Mouse (Mus musculus): ENCODE measurements around the gene Zfyve27. TPM values are rescaled to one million over a fixed set of nuclear protein-coding genes. Genes with fewer than 3 reads are reported as not detected.

Zfyve27 gene
- polyA plus RNA-seq, 1 experiment from 2014 or later: 11.6 TPM

GRCm38 (mm10) chr19:42216699-42217373 is 53.1 kb downstream of the Zfyve27 start:
- Histone ChIP-seq H3K9ac (no peak overlapping the region), H3K9me3 (replicated peaks) (no peaks in the 10 kb centered on the region), H3K36me3 (no peaks in the 10 kb centered on the region), H3K27ac (no peak overlapping the region), H3K4me3 (no peak overlapping the region), H3K4me1 (no peaks in the 10 kb centered on the region; the same call in 1 of the 2 replicates), H3K27me3 (replicated peaks) (peaks cover 10% of the 10 kb centered on the region; the same call in 1 of the 2 replicates), H3K4me2 (no peak overlapping the region)
- WGBS (ENCODE audit: insufficient replicate concordance): 54% methylated on average over 7 of the region's 7 CpGs
- ATAC-seq: no peak

DNA sequence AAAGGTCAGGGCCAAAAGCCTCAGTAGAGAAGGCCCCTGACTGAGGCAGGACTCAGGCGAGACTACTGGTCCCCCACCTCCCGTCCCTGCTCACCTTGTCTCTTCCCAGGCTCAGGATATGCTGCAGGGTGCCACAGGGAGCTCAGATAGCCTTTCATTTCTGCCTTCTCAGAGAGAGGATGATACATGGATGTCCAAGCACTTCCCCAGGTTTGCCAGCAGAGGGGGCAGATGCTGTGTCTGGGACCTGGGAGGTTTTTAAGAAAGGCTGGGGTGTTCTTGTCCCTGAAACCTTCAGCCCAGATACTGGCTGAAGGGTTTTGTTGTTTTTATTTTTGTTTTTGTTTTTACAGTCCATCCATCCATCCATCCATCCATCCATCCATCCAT is 53.6 kb downstream of the Zfyve27 start:
- ATAC-seq: no peak
- H3K36me3 ChIP-seq: no peaks in the 10 kb centered on the region
- H3K9ac ChIP-seq: no peak overlapping the region
- no peak overlapping the region for H3K27ac ChIP-seq
- no peak overlapping the region for H3K4me2 ChIP-seq
- H3K9me3 ChIP-seq (replicated peaks): no peaks in the 10 kb centered on the region
- peaks cover 5% of the 10 kb centered on the region; the same call in 1 of the 2 replicates for H3K27me3 ChIP-seq (replicated peaks)
- no peaks in the 10 kb centered on the region for H3K4me1 ChIP-seq
- 4% methylated on average over 2 of the region's 2 CpGs for WGBS (ENCODE audit: insufficient replicate concordance)
- H3K4me3 ChIP-seq: no peak overlapping the region

DNA sequence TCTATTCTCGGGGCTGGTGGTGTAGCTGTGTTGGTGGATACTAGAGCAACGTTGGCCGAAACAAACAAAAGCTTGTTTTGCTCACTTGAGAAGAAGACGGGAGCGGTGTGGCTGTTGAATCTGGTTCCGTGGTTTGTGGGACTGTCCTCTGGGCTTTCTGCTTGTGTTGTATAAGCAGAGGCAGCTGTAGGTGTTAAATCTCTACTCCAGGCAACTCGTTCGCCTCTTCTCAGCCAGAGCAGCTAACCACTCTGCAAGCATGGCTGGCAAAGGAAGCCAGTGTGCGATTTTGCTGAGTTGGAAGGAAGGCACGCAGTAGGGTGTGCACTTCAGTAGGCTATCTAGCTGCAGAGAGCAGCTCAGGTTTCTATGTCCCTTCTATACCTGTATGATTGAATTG is 62.7 kb downstream of the Zfyve27 start:
- no peak overlapping the region for H3K4me3 ChIP-seq
- H3K36me3 ChIP-seq: no peaks in the 10 kb centered on the region
- H3K27me3 ChIP-seq (replicated peaks): peaks cover 20% of the 10 kb centered on the region; the same call in 1 of the 2 replicates
- WGBS (ENCODE audit: insufficient replicate concordance): 60% methylated on average over 10 of the region's 10 CpGs
- peaks cover 24% of the 10 kb centered on the region for H3K4me1 ChIP-seq
- H3K27ac ChIP-seq: no peak overlapping the region
- ATAC-seq: no peak
- no peak overlapping the region for H3K9ac ChIP-seq
- no peak overlapping the region for H3K4me2 ChIP-seq
- H3K9me3 ChIP-seq (replicated peaks): no peaks in the 10 kb centered on the region

- H3K4me3 ChIP-seq: no peak overlapping the region
- H3K9ac ChIP-seq: no peak overlapping the region
- peaks cover 19% of the 10 kb centered on the region; the same call in 1 of the 2 replicates for H3K27me3 ChIP-seq (replicated peaks)
- peaks cover 24% of the 10 kb centered on the region for H3K4me1 ChIP-seq
- H3K27ac ChIP-seq: no peak overlapping the region
- peak overlapping the region; percentile 44 for H3K4me2 ChIP-seq
- H3K36me3 ChIP-seq: no peaks in the 10 kb centered on the region
- no peaks in the 10 kb centered on the region for H3K9me3 ChIP-seq (replicated peaks)
- no peak for ATAC-seq
- WGBS (ENCODE audit: insufficient replicate concordance): 60% methylated on average over 17 of the region's 17 CpGs
Observed at GRCm38 (mm10) chr19:42229499-42230287, 65.9 kb downstream of the Zfyve27 start.

DNA sequence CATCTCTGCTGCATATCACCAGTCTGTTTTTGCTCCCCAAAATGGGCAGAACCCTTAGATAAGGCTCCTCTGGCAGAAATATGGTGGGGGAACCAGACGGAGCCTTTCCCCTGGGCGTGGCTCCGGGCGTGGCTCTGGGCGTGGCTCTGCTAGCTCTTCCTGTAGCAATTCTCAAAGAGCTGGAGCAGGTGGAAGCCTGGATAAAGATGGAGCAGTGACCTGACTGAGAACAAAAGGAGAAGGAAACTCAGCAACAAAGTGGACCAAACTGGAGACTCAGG is 66.5 kb downstream of the Zfyve27 start:
- WGBS (ENCODE audit: insufficient replicate concordance): 27% methylated on average over 5 of the region's 5 CpGs
- Histone ChIP-seq H3K4me3 (no peak overlapping the region), H3K36me3 (no peaks in the 10 kb centered on the region), H3K9me3 (replicated peaks) (no peaks in the 10 kb centered on the region), H3K27ac (no peak overlapping the region), H3K4me1 (peaks cover 24% of the 10 kb centered on the region), H3K27me3 (replicated peaks) (peaks cover 15% of the 10 kb centered on the region; the same call in 1 of the 2 replicates), H3K4me2 (peak overlapping the region; percentile 44), H3K9ac (no peak overlapping the region)
- peak; percentile 82 for ATAC-seq

DNA sequence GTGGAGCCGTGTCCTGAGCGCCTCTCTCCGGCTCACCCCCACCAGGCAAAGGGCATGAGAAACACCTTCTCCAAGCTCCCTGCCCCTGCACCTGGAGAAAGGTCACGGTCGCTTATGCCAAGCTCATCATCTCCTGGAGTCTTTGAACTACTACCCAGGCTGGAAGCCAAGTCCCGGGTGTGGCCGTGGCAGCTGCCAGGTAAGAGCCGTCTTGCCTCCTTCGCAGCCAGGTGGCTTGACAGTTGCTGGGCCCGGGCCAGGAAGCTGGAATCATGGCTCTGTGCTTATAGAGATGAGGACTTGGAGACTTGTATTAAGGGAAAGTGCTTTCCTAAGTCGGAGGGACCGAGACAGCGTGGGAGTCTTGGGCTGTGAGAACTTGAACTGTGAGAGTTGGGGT is 67.2 kb downstream of the Zfyve27 start:
- 79% methylated on average over 13 of the region's 13 CpGs for WGBS (ENCODE audit: insufficient replicate concordance)
- H3K9me3 ChIP-seq (replicated peaks): no peaks in the 10 kb centered on the region
- no peak overlapping the region for H3K9ac ChIP-seq
- ATAC-seq: no peak
- H3K36me3 ChIP-seq: no peaks in the 10 kb centered on the region
- peaks cover 7% of the 10 kb centered on the region; the same call in 1 of the 2 replicates for H3K27me3 ChIP-seq (replicated peaks)
- no peak overlapping the region for H3K4me2 ChIP-seq
- H3K4me1 ChIP-seq: peaks cover 24% of the 10 kb centered on the region
- H3K4me3 ChIP-seq: no peak overlapping the region
- H3K27ac ChIP-seq: no peak overlapping the region

DNA sequence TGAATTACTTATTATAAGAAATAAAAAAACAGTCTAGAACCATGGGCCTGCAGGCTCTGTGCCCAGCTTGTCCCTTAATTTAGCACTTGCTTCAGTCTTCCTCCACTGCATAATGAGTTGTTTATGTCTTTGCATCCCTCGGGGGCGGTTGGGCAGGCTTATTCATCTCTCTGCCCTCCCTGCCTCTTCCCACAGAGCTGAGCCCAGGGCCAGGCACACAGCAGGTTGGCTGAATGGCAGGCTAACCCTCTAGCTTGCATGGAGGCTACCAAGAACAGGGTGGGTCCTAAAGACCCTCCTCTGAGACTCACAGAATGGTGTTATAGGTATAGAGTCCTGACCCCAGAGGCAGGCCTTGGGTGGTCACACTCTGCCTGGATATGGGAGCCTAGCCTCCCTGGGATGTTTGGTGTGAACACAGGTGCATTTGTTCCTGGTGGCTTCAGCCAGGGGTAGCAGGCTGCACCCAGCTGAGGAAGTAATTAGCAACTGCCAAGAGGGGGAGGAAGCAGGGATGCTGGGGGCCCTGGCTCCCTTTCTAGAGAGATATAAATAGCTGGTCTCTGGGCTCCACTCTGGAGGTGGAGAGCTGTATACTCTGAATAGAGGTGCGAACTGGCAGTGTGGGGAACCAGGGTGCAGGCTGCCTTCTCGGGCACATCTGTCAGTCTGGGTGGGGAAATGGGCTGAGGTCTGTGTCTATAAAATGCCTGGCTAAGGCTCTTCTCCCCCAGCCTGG is 74.0 kb downstream of the Zfyve27 start:
- WGBS (ENCODE audit: insufficient replicate concordance): 19% methylated on average over 4 of the region's 4 CpGs
- Histone ChIP-seq H3K9me3 (replicated peaks) (no peaks in the 10 kb centered on the region), H3K4me3 (no peak overlapping the region), H3K4me2 (no peak overlapping the region), H3K36me3 (no peaks in the 10 kb centered on the region), H3K4me1 (no peaks in the 10 kb centered on the region), H3K27me3 (replicated peaks) (peaks cover 21% of the 10 kb centered on the region; the same call in 1 of the 2 replicates), H3K9ac (no peak overlapping the region), H3K27ac (no peak overlapping the region)
- no peak for ATAC-seq

- peaks cover 22% of the 10 kb centered on the region; the same call in 1 of the 2 replicates for H3K27me3 ChIP-seq (replicated peaks)
- no peaks in the 10 kb centered on the region for H3K36me3 ChIP-seq
- 55% methylated on average over 7 of the region's 7 CpGs for WGBS (ENCODE audit: insufficient replicate concordance)
- H3K9me3 ChIP-seq (replicated peaks): no peaks in the 10 kb centered on the region
- H3K4me3 ChIP-seq: no peak overlapping the region
- no peak for ATAC-seq
- no peak overlapping the region for H3K4me2 ChIP-seq
- H3K27ac ChIP-seq: no peak overlapping the region
- no peak overlapping the region for H3K9ac ChIP-seq
- H3K4me1 ChIP-seq: no peaks in the 10 kb centered on the region
Observed at GRCm38 (mm10) chr19:42238341-42238715, 74.6 kb downstream of the Zfyve27 start.

DNA sequence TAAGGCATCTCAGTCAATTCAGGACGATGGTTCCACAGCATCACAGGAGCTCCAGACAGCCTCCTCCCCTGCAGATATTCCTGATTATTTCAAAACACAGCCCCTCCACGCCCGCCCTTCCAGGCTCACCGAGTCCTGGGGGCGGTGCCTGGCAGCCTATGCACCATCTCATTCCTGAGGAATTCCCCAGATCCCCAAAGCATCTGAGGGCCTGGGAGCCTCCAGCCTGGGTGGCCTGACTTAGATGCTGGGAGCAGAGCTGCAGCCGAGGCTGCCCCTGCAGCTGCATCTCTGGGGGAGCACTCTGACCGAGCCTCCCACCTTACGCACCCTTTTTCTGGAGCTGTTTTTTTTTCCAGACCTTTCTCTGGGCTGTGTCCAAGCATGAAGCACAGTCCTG is 77.1 kb downstream of the Zfyve27 start:
- WGBS (ENCODE audit: insufficient replicate concordance): 63% methylated on average over 8 of the region's 8 CpGs
- no peak for ATAC-seq

DNA sequence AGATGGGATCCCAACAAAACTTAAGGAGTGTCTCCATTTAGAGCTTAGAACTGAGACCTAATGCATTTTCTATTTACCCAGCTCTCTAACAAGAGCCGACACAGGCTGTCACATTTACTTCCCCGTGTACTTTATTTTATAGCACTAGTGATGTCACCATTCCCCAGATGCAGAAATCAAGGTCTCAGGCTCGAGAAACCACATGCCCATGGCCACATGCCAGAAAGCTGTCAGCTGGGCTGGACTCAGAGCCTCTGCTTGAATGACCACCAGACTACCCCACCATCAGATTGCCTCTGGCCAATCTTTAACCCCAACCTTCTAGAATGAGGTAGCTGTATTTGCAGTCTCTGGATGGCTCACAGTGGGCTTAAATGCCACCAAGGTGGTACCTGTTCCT is 79.7 kb downstream of the Zfyve27 start:
- 48% methylated on average over 3 of the region's 3 CpGs for WGBS (ENCODE audit: insufficient replicate concordance)

More for the DNA sequence above, 77.1 kb downstream of the Zfyve27 start:
- peaks cover 30% of the 10 kb centered on the region; the same call in 1 of the 2 replicates for H3K27me3 ChIP-seq (replicated peaks)
- H3K36me3 ChIP-seq: no peaks in the 10 kb centered on the region
- no peak overlapping the region for H3K9ac ChIP-seq
- H3K4me1 ChIP-seq: no peaks in the 10 kb centered on the region
- H3K9me3 ChIP-seq (replicated peaks): no peaks in the 10 kb centered on the region
- H3K4me3 ChIP-seq: no peak overlapping the region
- no peak overlapping the region for H3K4me2 ChIP-seq
- H3K27ac ChIP-seq: no peak overlapping the region

More for the DNA sequence above, 79.7 kb downstream of the Zfyve27 start:
- Histone ChIP-seq H3K4me2 (no peak overlapping the region), H3K9ac (no peak overlapping the region), H3K9me3 (replicated peaks) (no peaks in the 10 kb centered on the region), H3K36me3 (no peaks in the 10 kb centered on the region), H3K27ac (no peak overlapping the region), H3K4me1 (no peaks in the 10 kb centered on the region), H3K27me3 (replicated peaks) (peaks cover 33% of the 10 kb centered on the region; the same call in 1 of the 2 replicates), H3K4me3 (no peak overlapping the region)
- no peak for ATAC-seq
